Mouse (Mus musculus) WW6 (cell line): Measurements from ENCODE around the gene Polr1c.

Source experiments
- DNase-seq: peaks from one replicate; pipeline ENCODE4 v3.0.0-alpha.2; 2013; ENCODE audit warnings: low read depth, low spot score

Gene Polr1c

DNA sequence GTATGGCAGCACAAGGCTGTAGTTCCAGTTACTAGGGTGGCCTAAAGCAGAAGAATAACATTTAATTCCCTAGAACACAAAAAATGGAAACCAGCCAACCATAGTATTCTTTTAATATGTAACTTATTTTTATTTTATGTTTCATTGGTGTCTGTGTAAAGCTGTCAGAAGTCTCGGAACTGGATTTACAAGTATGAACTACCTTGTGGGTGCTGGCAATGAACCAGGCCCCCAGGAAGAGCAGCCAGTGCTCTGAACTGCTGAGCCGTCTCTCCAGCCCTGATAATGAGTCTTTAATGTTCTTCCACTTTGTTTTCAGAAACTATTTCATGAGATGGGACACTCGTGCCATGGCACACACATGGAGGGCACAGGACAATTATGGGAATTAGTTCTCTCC, 37.3 kb downstream of the Polr1c start:
- no peak for DNase-seq

DNA sequence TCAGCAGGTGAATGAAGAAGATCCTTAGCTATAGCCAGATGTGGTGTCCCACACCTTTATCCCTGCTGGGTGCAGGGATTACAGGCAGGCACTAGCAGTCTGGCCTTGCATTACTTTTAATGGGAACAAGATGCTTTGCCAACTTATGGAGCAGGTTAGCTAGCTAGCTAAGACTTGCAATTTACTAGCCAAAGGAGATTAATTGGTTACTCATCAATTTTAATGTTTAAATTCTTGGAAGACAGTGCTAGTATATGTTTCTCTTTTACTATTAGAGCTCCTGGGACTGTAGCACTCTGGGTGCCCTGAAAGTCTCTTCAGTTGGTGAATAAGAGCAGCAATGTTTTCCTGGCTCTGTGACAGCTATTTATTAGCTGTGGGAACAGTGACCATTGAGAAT, 41.2 kb downstream of the Polr1c start:
- DNase-seq, result no peak

DNA sequence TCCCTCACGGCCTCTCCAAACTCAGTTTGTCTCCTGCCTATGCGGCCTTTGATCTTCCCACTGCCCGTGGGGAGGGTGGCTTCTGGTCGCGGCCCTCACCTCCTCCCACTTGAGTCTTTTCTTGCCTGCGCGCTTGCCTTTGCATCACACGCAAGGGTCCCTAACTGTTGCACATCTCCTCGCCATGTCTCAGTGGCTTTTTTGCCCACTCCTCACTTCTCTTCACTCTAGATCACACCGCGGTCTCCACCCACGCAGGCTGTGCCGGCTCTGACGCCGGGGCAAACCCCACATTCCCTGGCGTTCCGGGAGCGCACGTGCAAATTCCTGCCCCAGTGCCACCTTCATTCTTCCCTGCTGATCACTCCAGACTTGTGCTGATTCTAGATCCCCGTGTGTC, 44.8 kb downstream of the Polr1c start:
- DNase-seq, result peak; percentile 1

DNA sequence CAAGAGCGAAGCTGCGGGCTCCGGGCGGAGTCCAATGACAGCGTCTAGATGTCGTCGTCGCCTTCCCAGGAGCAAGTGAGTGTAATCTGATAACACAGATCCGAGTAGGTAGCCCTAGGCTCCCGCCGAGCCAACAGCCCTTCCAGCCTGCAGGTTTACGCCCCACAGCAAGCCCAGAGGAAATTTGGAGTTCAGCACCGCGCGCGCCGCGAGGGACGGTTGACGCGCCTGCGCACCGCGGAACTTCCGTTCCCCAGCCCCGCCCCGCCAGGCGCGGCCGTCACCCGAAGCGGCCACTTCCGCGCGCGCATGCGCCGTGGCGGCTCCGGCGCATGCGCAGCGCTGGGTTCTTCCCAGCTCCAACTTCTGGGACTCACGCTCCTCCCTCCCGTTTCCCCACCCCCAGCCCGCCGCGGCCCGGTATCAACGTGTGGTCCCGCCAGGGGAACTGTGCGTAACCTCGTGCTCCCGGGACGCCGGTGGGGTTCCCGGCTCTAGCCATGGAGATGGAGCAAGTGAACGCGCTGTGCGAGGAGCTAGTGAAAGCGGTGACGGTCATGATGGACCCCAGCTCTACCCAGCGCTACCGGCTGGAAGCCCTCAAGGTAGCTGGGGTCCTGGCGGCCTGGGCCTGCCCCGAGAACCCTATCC, 45.3 kb downstream of the Polr1c start, which contains the start of the genes Polh and Xpo5:
Gene Polh (minus strand): TSS at position 225 of the 651 bp plus-strand sequence.
Gene Xpo5 (plus strand): TSS at position 362 of the 651 bp plus-strand sequence.
- peak; percentile 93 for DNase-seq

DNA sequence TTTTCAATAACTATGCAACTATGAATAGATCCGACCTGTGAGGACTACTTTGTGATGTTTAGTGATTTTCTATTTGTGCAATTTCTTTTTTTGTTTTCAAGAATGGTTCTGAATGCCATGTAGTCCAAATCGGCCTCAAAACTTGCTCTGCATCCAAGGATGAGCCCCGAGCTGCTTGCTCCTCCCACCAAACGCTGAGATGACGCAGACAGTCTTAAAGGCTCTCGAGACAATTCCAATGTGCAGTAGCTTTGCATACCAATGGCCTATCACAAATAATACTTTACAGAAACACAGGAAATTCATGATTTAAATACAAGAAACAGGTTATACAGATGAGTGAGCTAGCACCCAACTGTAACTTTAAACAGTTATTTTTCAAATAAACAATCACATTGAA, 46.7 kb downstream of the Polr1c start:
- DNase-seq, result no peak
